Mouse (Mus musculus) myocyte (in vitro differentiated cells): ENCODE results near the gene Orc4.

Source experiments
- CEBPB ChIP-seq: IDR thresholded peaks from 2 replicates; pipeline ENCODE4 v1.6.1; 2011; ENCODE audit warnings: mild to moderate bottlenecking, moderate library complexity; ENCODE audit not compliant: poor library complexity, insufficient read depth, severe bottlenecking
- MAX ChIP-seq: IDR thresholded peaks from one replicate; pipeline ENCODE4 v1.6.1; 2011; ENCODE audit warnings: low read depth, mild to moderate bottlenecking, control low read depth
- POLR2A ChIP-seq: IDR thresholded peaks from one replicate; pipeline ENCODE4 v1.6.1; 2011; ENCODE audit warnings: low read depth, mild to moderate bottlenecking, control low read depth, moderate library complexity; ENCODE audit not compliant: insufficient read length
- REST ChIP-seq: IDR thresholded peaks from one replicate; pipeline ENCODE4 v1.6.1; 2011; ENCODE audit warnings: mild to moderate bottlenecking, control low read depth, moderate library complexity; ENCODE audit not compliant: insufficient read depth, insufficient read length
- TCF12 ChIP-seq: IDR thresholded peaks from one replicate; pipeline ENCODE4 v1.6.1; 2011; ENCODE audit warnings: mild to moderate bottlenecking, control low read depth; ENCODE audit not compliant: poor library complexity, insufficient read depth, severe bottlenecking
- TCF3 ChIP-seq: IDR thresholded peaks from one replicate; pipeline ENCODE4 v1.6.1; 2011; ENCODE audit warnings: low read depth, control low read depth; ENCODE audit not compliant: insufficient read length
- USF1 ChIP-seq: IDR thresholded peaks from one replicate; pipeline ENCODE4 v1.6.1; 2011; ENCODE audit warnings: low read depth, mild to moderate bottlenecking, control low read depth, moderate library complexity

GRCm38 (mm10) chr2:48947761-48948160 lies 2.3 kb downstream of the Orc4 start:
- TF ChIP-seq POLR2A (no peak), USF1 (no peak), TCF12 (no peak), CEBPB (no peak), TCF3 (no peak), MAX (no peak), REST (no peak)
